Mouse (Mus musculus) ES-E14 (cell line): ENCODE measurements around the gene Lpin2.

Experiments
- CHD2 ChIP-seq: IDR thresholded peaks from 2 replicates; pipeline ENCODE4 v1.6.1; 2014; ENCODE audit warnings: mild to moderate bottlenecking, low read depth, low read length, inconsistent platforms
- HCFC1 ChIP-seq: IDR thresholded peaks from 2 replicates; pipeline ENCODE4 v1.6.1; 2012; ENCODE audit warnings: low read length, inconsistent platforms, borderline replicate concordance; ENCODE audit not compliant: insufficient read depth
- ZC3H11A ChIP-seq: IDR thresholded peaks from 2 replicates; pipeline ENCODE4 v1.6.1; 2012; ENCODE audit warnings: low read depth, mild to moderate bottlenecking, inconsistent platforms, low read length, borderline replicate concordance

DNA sequence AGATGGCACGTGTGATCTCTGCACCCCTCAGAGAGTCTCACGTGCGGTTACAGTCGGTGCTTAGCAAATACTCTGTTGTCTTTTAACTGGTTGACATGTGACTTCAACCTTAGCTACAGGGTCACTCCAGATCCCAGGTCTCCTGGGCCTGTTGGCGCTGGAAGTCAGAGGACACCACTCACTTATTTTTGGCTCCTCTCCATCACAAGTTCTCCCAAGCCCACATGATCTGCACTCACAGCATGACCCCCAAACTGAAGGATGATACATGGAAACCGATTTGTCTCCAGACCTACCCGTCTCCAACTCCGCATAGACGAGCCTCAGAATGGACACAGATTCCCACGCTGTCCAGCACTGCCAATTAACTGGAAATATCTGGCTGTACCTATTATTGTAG, 85.8 kb downstream of the Lpin2 start:
- TF ChIP-seq ZC3H11A = no peak
- TF ChIP-seq CHD2 = no peak
- no peak for TF ChIP-seq HCFC1
